Mouse (Mus musculus) thymus, postnatal 36 days (tissue): Measurements from ENCODE around the gene Ube2n.
A peak's percentile ranks its signal among the peaks of the same experiment; 100 is the strongest.
"Not testable (repeated sequence)": the region's sequence is repeated elsewhere in the genome, so short reads cannot be mapped to it uniquely, and the experiment has no call there.

Source experiments
- DNase-seq, 2 experiments: peaks; one replicate each; pipeline ENCODE4 v3.0.0; 2022; ENCODE audit warnings: mixed read lengths in 2 of 2

Ube2n gene

DNA sequence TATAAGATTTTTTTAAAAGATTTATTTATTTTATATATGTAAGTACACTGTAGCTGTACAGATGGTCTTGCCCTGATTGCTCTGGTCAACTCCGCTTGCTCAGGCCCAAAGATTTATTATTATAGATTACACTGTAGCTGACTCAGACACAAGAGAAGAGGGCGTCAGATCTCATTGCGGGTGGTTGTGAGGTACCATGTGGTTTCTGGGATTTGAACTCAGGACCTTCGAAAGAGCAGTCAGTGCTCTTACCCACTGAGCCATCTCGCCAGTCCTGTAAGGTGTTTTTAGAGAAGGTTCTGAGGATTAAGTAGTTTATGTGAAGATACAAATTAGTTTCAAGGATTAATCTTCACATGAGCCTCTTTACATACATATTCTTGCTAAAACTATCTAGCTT lies 10.9 kb downstream of the Ube2n start:
- no peak for DNase-seq

DNA sequence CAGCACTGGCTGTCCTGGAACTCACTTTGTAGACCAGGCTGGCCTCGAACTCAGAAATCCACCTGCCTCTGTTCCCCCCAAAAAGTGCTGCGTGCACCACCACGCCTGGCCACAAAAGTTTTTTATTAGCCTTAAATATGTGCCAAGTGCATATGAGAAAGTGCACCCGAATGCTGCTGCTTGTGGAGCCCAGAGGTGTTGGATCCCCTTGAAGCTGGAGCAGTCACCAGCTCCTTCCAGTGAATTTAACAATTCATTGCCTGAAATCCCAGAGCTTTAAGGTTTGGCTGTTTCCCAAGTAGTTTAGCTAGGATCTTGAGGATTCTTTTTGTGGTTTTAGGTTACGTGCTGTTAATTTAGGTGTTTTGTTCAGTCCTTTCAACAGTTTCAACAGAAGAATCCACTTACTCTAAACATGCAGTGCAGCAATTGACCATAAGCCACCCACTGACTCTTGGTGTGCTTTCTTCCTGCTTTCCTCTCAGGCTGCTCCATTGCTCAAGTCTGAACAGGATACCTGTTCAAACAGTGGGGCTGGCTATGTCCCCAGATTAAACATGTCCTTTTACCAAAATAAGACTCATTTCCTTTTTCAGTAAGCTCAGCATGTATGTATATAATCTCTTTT lies 11.7 kb downstream of the Ube2n start:
- DNase-seq: no peak

DNA sequence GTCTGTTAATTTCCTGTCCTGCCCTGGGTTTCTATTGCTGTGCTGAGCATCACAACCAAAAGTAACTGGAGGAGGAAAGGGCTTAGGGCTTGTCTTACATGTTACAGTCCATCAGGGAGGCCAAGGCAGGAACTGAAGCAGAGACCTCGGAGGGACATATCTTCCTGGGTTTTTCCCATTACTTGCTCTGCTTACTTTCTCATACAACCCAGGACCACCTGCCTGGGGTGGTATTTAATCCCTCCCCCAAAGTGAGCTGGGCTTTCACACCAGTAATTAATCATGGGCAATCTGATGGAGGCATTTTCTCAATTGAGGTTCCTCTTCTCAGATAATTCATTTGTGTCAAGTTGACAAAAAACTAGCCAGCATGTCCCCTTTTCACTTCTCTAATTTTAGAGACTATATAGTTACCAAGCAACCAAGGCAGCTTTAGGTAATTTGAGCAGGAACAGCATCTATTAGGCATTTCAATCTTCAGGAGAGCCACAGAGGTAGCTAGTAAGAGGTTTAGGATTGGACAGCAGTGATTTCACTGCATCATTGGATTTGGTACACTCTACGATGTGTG lies 15.7 kb downstream of the Ube2n start:
- no peak for DNase-seq

GRCm38 (mm10) chr10:95532916-95533315 lies 18.0 kb downstream of the Ube2n start:
- DNase-seq: no peak

- DNase-seq: no peak
Observed at GRCm38 (mm10) chr10:95533382-95533781, 18.4 kb downstream of the Ube2n start.

DNA sequence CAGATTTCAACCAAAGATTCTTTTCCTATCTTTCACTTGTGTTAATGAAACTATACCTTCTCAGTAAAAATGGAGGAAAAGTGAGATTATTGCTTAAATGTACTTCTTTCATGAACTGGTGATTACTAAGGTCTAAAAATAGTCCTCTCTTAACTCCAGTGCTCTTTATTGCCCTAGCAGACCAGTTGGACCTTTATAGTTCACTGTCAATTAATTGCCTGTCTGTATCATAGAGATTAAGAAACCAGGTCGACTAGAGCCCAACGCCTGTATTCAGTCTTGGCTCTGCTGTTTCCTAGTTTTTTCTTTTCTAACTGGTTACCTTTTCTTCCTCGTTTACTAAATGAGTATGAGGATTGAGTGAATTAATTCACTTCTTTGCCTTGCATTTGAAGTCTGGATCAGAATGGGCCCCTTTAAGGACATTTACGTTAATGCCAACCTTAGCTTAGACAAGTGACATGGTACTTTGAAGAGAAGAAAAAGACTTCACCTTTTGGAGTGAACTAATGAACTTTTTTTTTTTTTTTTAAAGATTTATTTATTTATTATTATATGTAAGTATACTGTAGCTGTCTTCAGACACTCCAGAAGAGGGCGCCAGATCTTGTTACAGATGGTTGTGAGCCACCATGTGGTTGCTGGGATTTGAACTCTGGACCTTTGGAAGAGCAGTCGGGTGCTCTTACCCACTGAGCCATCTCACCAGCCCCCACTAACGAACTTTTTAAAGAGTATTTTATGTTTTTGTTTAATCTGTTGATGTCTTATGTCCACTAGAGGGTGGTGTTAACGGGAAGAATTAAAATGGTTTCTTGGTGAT lies 20.7 kb downstream of the Ube2n start:
- DNase-seq: no peak

GRCm38 (mm10) chr10:95536222-95536541 lies 21.2 kb downstream of the Ube2n start:
- DNase-seq: no peak

GRCm38 (mm10) chr10:95539260-95539659 lies 24.3 kb downstream of the Ube2n start:
- DNase-seq: no peak

- DNase-seq: no peak
Observed at GRCm38 (mm10) chr10:95539841-95540240, 24.9 kb downstream of the Ube2n start.

- no peak for DNase-seq
Observed at GRCm38 (mm10) chr10:95542916-95543315, 28.0 kb downstream of the Ube2n start.

GRCm38 (mm10) chr10:95543377-95543776 lies 28.4 kb downstream of the Ube2n start:
- DNase-seq: no peak

- no peak for DNase-seq
Observed at GRCm38 (mm10) chr10:95544004-95544403, 29.1 kb downstream of the Ube2n start.

DNA sequence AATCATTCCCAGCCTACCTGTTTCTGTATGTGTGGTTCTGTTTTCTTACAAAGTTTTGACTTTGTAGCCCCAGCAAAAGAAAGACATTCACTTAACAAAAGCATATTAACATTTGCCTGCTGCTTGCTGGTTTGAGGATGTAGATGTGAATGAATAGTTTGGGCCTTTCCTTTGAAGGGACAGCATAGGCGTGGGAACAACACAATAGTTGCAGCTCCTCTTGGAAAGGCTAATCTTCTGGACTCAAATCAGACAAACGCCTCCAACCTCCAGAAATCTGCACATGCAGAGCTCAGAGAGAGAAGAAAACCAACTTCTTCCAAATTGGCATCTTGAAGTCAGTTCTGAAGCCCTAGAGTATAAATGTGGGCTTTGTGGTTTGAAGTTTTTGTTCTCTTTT lies 29.7 kb downstream of the Ube2n start:
- no peak for DNase-seq

DNA sequence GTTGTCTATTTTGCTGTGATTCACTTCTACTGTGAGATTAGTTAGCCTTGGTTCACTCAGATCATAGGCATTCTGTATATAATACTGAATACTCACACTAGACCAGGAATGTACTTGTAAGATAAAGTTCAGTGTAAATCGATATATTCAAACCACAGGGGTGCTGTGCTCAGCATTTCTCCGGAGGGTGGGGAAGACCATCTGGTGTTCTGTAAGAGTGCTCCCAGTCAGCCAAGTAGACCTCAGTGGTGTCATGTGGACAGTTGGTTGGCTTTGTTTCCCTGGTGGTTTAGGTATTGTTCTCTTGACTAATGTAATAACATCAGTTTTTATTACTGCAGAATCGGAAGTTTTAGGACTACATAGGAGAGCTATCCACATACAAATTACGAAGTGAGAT lies 30.1 kb downstream of the Ube2n start:
- DNase-seq: no peak

DNA sequence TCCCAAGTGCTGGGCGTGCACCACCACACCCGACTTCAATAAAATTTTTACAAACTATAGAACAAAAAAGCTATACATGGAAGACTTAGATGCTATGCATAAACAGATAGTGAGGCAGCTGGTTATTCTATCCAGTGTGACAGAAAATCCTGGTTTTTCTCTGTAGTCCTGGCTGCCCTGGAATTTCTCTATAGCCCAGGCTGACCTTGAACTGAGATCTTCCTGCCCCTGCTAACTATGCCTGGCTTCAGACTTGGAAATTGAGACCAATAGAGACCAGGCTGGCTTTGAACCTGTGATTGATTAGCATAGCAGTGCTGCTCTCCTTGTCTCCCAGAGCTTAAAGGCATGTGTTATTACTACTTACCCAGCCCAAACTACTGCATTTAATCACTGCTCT lies 31.2 kb downstream of the Ube2n start:
- DNase-seq: no peak

DNA sequence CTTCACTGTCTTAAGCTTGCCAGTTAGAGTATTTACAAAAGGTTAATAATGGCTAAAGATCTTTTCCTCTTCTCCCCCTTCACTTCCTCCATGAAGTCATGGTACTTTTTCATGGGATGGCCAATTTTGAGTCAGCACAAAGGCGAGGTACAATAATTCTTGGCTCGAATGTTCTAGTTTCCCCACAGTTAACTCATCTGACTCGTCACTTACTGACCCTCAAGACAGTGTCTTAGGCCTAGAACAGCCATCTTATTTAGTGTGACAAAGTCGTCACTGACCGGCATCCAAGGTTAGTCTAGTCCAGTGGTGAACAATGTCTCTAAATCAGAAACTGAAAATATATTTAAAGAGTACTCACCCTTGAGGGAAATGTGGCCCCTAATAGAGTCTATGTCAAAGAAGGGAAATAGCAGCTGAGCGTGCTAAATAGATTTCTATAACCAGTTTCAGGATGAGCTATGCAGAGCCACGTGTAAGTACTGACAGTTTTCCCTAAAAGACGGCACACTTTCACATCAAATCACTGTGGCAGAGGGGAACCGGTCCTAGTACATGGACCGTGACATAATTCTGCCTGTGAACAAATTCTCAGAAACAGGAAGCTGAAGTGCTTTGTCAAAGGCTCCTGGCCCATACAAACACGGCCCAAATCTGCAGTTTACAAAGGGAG lies 33.3 kb downstream of the Ube2n start:
- DNase-seq: no peak

DNA sequence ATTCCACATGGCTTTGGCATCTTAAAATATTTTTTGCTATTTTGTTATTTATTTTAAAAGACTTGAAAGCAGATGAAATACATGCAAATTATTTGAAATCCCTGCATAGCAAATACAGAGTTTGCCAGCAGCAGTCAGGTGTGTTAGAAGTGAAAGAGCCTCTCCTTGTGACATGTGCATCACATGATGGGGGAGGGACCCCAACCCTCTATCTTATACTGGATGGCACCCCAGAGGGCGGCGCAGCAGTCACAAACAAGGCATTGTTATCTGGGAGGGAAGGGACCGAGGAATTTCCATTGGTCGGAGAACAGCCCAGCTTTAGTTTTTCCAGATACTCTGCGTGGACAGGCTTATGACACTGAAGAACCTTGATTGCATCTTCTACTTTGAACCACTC lies 34.1 kb downstream of the Ube2n start:
- not testable (repeated sequence) for DNase-seq

GRCm38 (mm10) chr10:95550506-95550905 lies 35.6 kb downstream of the Ube2n start:
- no peak for DNase-seq

DNA sequence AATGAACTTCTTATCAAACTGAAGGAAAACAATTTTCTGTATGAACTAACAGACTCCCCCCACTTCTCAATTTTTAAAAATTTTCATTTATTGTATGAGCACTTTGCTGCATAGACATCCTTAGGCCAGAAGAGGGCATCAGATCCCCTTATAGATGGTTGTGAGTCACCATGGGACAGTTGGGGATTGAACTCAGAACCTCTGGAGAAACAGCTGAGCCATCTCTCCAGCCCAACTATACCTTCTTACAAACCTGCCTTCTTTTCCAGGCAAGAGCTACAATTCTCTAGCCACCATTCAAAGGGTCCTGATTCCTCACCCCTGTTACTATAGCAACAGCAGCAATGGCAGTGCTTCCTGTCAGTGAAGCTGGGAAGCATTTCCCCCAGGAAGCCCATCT lies 36.8 kb downstream of the Ube2n start:
- no peak for DNase-seq

DNA sequence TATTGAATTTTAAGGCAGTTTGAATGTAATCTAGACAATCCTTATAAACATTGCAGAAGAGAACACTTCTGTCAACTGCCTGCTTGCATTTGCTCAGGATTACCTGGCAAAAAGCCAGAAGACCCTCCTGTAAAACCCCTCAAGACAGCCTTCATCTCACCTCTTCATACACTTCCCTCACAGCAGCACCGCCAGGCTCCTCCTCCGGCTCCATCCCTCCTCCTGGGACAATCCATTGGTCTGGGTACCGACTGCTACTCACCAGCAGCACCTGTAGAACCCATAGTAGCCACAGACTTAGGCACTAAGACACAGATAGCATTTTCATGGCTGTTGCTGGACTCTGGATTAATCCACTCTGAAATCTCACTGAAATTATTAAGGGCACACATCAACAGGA lies 37.4 kb downstream of the Ube2n start:
- no peak for DNase-seq

DNA sequence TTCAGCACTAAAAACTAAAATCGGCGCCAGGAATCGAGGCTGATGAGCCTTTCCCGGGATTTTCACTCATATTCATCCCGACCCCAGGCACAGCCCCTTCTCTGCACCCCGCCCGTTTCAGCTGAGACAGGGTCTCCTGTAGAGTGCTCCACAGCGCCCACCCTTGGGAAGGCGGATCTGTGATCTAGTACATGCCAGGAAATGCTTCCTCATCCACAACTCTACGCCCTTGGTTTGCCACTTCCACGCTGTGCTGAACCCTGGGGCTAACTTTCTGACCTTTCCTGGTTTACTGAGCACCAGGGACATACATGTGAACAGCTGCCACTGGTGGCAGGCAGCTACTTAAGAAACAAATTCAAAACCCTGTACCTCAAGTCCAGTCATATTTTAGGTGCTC lies 40.9 kb downstream of the Ube2n start:
- DNase-seq: no peak

GRCm38 (mm10) chr10:95557337-95557828 lies 42.4 kb downstream of the Ube2n start:
- DNase-seq: peak in 1 of 2 experiments; percentile 18

- DNase-seq: no peak
Observed at GRCm38 (mm10) chr10:95559426-95559825, 44.5 kb downstream of the Ube2n start.
